Mouse (Mus musculus) embryonic stem cell, embryonic (primary cell): ENCODE results near the gene Acsl4.

Experiments used
- CTCF ChIA-PET, 4 experiments: fragments of 300-600 bp in 2 of 4; fragments of 350-600 bp in 2 of 4; sonication (Branson Sonifier 250); formaldehyde crosslinking; loops; one replicate each; lab custom pipeline; 2022; ENCODE audit warnings: inconsistent platforms in 2 of 4; lab: Charles Lee
- POLR2A ChIA-PET, 4 experiments: fragments of 300-600 bp in 2 of 4; fragments of 350-600 bp in 2 of 4; sonication (Branson Sonifier 250); formaldehyde crosslinking; loops; one replicate each; lab custom pipeline; 2022; ENCODE audit warnings: antibody characterized with exemption in 4 of 4, inconsistent platforms in 1 of 4; lab: Charles Lee

The Acsl4 gene

GRCm38 (mm10) chrX:142376747-142377146 is 13.6 kb downstream of the Acsl4 start:
- POLR2A ChIA-PET: interaction anchor here in 2 of 4 experiments (0.6 to 1.4 kb wide), 3 partner anchors 13 to 276 kb away, joined by 3 to 4 read pairs (median 3); partner anchors contain the start of gene Acsl4 (in 2 of the 2)
- CTCF ChIA-PET: interaction anchor here in 1 of 4 experiments (1.2 kb wide), 1 partner anchor 157 kb away, joined by 4 read pairs; no protein-coding TSS in a partner anchor

GRCm38 (mm10) chrX:142375519-142375918 is 14.8 kb downstream of the Acsl4 start:
- ChIA-PET POLR2A (interaction anchor here in 1 of 4 experiments (0.7 kb wide), 1 partner anchor 323 kb away, joined by 3 read pairs; no protein-coding TSS in a partner anchor), CTCF (interaction anchor here in 2 of 4 experiments (0.6 to 0.8 kb wide), 2 partner anchors 12 to 430 kb away, joined by 3 to 5 read pairs; no protein-coding TSS in a partner anchor)

GRCm38 (mm10) chrX:142372393-142372792 is 17.9 kb downstream of the Acsl4 start:
- CTCF ChIA-PET: interaction anchor here (0.5 to 1.6 kb wide), 15 partner anchors 18 to 502 kb away, joined by 3 to 5 read pairs (median 4); partner anchors contain the start of gene Acsl4 (in 2 of the 4)
- POLR2A ChIA-PET: no interaction called here

- ChIA-PET POLR2A (no interaction called here), CTCF (no interaction called here)
Observed at GRCm38 (mm10) chrX:142369935-142370334, 20.4 kb downstream of the Acsl4 start.

GRCm38 (mm10) chrX:142363882-142364281 is 26.5 kb downstream of the Acsl4 start:
- ChIA-PET POLR2A (no interaction called here), CTCF (interaction anchor here in 1 of 4 experiments (0.5 kb wide), 1 partner anchor 16 kb away, joined by 3 read pairs; no protein-coding TSS in a partner anchor)

- CTCF ChIA-PET: no interaction called here
- POLR2A ChIA-PET: no interaction called here
Observed at GRCm38 (mm10) chrX:142359031-142359430, 31.3 kb downstream of the Acsl4 start.

GRCm38 (mm10) chrX:142358427-142358826 is 31.9 kb downstream of the Acsl4 start:
- POLR2A ChIA-PET: interaction anchor here in 1 of 4 experiments (0.7 kb wide), 2 partner anchors 23 to 32 kb away, joined by 3 to 7 read pairs; partner anchors contain the start of gene Acsl4
- CTCF ChIA-PET: no interaction called here

GRCm38 (mm10) chrX:142336207-142336606 is 54.1 kb downstream of the Acsl4 start:
- ChIA-PET CTCF (no interaction called here), POLR2A (no interaction called here)

GRCm38 (mm10) chrX:142335502-142335901 is 54.8 kb downstream of the Acsl4 start:
- CTCF ChIA-PET: no interaction called here
- POLR2A ChIA-PET: interaction anchor here in 1 of 4 experiments (0.7 kb wide), 1 partner anchor 15 kb away, joined by 3 read pairs; no protein-coding TSS in a partner anchor

GRCm38 (mm10) chrX:142325760-142326159 is 64.6 kb downstream of the Acsl4 start:
- ChIA-PET CTCF (interaction anchor here in 1 of 4 experiments (0.6 kb wide), 3 partner anchors 46 to 215 kb away, joined by 3 to 4 read pairs (median 4); no protein-coding TSS in a partner anchor), POLR2A (interaction anchor here in 1 of 4 experiments (1.1 kb wide), 1 partner anchor 11 kb away, joined by 4 read pairs; no protein-coding TSS in a partner anchor)

- CTCF ChIA-PET: no interaction called here
Observed at GRCm38 (mm10) chrX:142316106-142316505, 74.2 kb downstream of the Acsl4 start.

GRCm38 (mm10) chrX:142315270-142315669 is 75.1 kb downstream of the Acsl4 start:
- ChIA-PET POLR2A (interaction anchor here in 1 of 4 experiments (1.2 to 1.5 kb wide), 2 partner anchors 10 to 11 kb away, joined by 4 to 5 read pairs; partner anchors contain the start of gene Kcne1l), CTCF (interaction anchor here in 1 of 4 experiments (0.8 kb wide), 1 partner anchor 10 kb away, joined by 3 read pairs; no protein-coding TSS in a partner anchor)

More at GRCm38 (mm10) chrX:142316106-142316505, 74.2 kb downstream of the Acsl4 start:
- POLR2A ChIA-PET: no interaction called here

GRCm38 (mm10) chrX:142314307-142315024 is 75.9 kb downstream of the Acsl4 start:
- POLR2A ChIA-PET: interaction anchor here in 2 of 4 experiments (0.7 to 1.5 kb wide), 3 partner anchors 9 to 337 kb away, joined by 3 to 5 read pairs (median 4); partner anchors contain the start of gene Kcne1l (in 1 of the 2)
- CTCF ChIA-PET: interaction anchor here in 1 of 4 experiments (0.8 kb wide), 1 partner anchor 9 kb away, joined by 3 read pairs; no protein-coding TSS in a partner anchor

GRCm38 (mm10) chrX:142310431-142310830 is 79.9 kb downstream of the Acsl4 start:
- CTCF ChIA-PET: no interaction called here

GRCm38 (mm10) chrX:142305869-142306581 is 84.3 kb downstream of the Acsl4 start, which contains the start of gene Kcne1l:
Gene Kcne1l, minus strand, starts transcription at chrX:142306294.
- POLR2A ChIA-PET: interaction anchor here in 2 of 4 experiments (0.8 to 1.3 kb wide), 2 partner anchors 9 to 78 kb away, joined by 3 to 5 read pairs; no protein-coding TSS in a partner anchor

More at GRCm38 (mm10) chrX:142310431-142310830, 79.9 kb downstream of the Acsl4 start:
- POLR2A ChIA-PET: no interaction called here

GRCm38 (mm10) chrX:142305010-142305868 is 85.1 kb downstream of the Acsl4 start:
- POLR2A ChIA-PET: interaction anchor here in 2 of 4 experiments (0.8 to 1.3 kb wide), 2 partner anchors 10 to 77 kb away, joined by 3 to 5 read pairs; no protein-coding TSS in a partner anchor
- CTCF ChIA-PET: interaction anchor here in 1 of 4 experiments (1.0 kb wide), 1 partner anchor 9 kb away, joined by 3 read pairs; no protein-coding TSS in a partner anchor

More at GRCm38 (mm10) chrX:142305869-142306581, 84.3 kb downstream of the Acsl4 start, which contains the start of gene Kcne1l:
- CTCF ChIA-PET: no interaction called here

GRCm38 (mm10) chrX:142304592-142304991 is 85.7 kb downstream of the Acsl4 start:
- POLR2A ChIA-PET: no interaction called here
- CTCF ChIA-PET: interaction anchor here in 1 of 4 experiments (1.0 kb wide), 1 partner anchor 10 kb away, joined by 3 read pairs; no protein-coding TSS in a partner anchor
